Mouse (Mus musculus): ENCODE measurements around the gene Apobec4. TPM values are rescaled to one million over a fixed set of nuclear protein-coding genes. Genes with fewer than 3 reads are reported as not detected.
"Not testable (repeated sequence)": the region's sequence is repeated elsewhere in the genome, so short reads cannot be mapped to it uniquely, and the experiment has no call there.

The Apobec4 gene
- polyA plus RNA-seq, 1 experiment from 2014 or later, result not detected

DNA sequence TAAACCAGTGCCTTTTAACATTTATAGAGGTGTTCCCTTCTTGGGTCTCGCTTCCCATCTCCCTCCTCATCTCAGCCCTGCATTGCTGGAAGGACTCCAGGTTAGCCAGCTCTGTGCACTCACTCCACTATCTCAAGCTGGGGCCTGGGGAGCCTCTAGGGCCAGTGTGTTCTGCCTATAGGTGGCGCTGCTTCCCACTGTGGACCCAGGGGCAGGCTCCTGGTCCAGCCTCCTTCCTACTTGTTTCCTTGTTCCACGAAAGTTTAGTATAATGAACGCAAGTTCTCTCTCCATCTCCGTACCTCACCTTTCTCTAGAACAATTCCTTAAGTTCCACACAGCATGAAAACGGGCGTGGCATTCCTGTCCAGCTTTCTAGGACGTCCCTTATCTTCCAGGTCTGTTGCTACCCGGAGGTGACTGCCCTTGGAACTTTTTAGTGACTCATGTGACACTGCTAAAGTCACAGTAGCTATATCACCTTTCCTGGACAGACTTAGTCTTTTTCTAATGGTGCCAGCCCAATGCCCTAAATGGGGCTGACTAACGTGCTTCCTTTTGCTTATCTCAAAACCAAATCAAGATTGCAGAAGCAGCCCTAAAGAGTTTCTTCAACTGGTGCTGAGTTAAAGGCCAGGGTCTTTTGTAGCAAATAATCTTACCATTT, 28.9 kb downstream of the Apobec4 start:
- Histone ChIP-seq H3K27ac (ENCODE audit: low read length) (no peak overlapping the region), H3K9me3 (replicated peaks; ENCODE audit: control insufficient read depth, low read length, poor library complexity, severe bottlenecking) (no peaks in the 10 kb centered on the region), H3K4me3 (ENCODE audit: low read depth, low read length) (no peak overlapping the region), H3K4me2 (ENCODE audit: low read length) (no peak overlapping the region), H3K27me3 (ENCODE audit: control insufficient read depth, insufficient read depth, low read depth, low read length) (no peaks in the 10 kb centered on the region), H3K4me1 (ENCODE audit: control insufficient read depth, insufficient read depth, low read length) (no peaks in the 10 kb centered on the region), H3K9ac (ENCODE audit: low read depth, low read length) (no peak overlapping the region), H3K36me3 (ENCODE audit: control insufficient read depth, insufficient read depth, low read length) (peaks cover 6% of the 10 kb centered on the region; the same call in 1 of the 2 replicates)
- no peak for ATAC-seq
- 40% methylated on average over 10 of the region's 10 CpGs for WGBS

DNA sequence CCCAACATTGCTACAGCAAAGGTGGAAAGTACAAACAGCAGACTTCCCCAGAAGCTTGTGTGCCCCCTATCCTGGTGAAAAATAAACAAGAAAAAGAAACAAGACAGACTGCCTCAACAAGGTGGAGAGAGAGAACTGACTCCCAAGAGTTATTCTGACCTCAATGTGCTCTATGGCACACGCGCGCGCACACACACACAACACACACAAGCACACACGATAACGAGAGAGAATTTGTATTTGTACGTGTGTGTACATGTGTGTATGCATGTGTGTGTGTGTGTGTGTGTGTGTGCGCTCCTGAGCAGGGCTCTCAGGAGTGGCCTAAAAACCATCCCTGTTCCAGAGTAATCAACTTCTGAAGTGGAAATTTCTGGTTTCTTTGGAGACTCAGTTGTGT, 34.3 kb downstream of the Apobec4 start:
- 97% methylated on average over 8 of the region's 8 CpGs for WGBS
- H3K4me1 ChIP-seq (ENCODE audit: control insufficient read depth, insufficient read depth, low read length), result no peaks in the 10 kb centered on the region
- no peak overlapping the region for H3K27ac ChIP-seq (ENCODE audit: low read length)
- H3K27me3 ChIP-seq (ENCODE audit: control insufficient read depth, insufficient read depth, low read depth, low read length), result no peaks in the 10 kb centered on the region
- no peak overlapping the region for H3K4me3 ChIP-seq (ENCODE audit: low read depth, low read length)
- H3K36me3 ChIP-seq (ENCODE audit: control insufficient read depth, insufficient read depth, low read length), result no peaks in the 10 kb centered on the region
- ATAC-seq, result no peak
- no peak overlapping the region for H3K4me2 ChIP-seq (ENCODE audit: low read length)
- H3K9me3 ChIP-seq (replicated peaks; ENCODE audit: control insufficient read depth, low read length, poor library complexity, severe bottlenecking), result no peaks in the 10 kb centered on the region
- no peak overlapping the region for H3K9ac ChIP-seq (ENCODE audit: low read depth, low read length)

DNA sequence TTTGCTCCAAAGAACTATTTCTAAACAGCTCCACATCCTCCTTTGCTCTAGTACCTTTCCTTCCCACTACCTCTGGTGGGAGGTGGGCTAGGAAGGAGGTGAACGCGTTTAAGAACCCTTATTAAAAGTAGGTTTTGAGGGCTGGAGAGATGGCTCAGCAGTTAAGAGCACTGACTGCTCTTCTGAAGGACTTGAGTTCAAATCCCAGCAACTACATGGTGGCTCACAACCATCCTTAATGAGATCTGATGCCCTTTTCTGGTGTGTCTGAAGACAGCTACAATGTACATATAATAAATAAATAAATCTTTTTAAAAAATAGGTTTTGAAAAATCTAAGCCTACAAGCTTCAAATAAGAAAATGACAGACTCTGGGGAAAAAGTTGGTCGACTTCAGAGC, 35.1 kb downstream of the Apobec4 start:
- not testable (repeated sequence) for H3K9me3 ChIP-seq (replicated peaks; ENCODE audit: control insufficient read depth, low read length, poor library complexity, severe bottlenecking); H3K4me2 ChIP-seq (ENCODE audit: low read length); H3K9ac ChIP-seq (ENCODE audit: low read depth, low read length); H3K36me3 ChIP-seq (ENCODE audit: control insufficient read depth, insufficient read depth, low read length); ATAC-seq; H3K4me3 ChIP-seq (ENCODE audit: low read depth, low read length); H3K27me3 ChIP-seq (ENCODE audit: control insufficient read depth, insufficient read depth, low read depth, low read length); H3K27ac ChIP-seq (ENCODE audit: low read length); H3K4me1 ChIP-seq (ENCODE audit: control insufficient read depth, insufficient read depth, low read length)
- WGBS, result 89% methylated on average over 3 of the region's 3 CpGs

DNA sequence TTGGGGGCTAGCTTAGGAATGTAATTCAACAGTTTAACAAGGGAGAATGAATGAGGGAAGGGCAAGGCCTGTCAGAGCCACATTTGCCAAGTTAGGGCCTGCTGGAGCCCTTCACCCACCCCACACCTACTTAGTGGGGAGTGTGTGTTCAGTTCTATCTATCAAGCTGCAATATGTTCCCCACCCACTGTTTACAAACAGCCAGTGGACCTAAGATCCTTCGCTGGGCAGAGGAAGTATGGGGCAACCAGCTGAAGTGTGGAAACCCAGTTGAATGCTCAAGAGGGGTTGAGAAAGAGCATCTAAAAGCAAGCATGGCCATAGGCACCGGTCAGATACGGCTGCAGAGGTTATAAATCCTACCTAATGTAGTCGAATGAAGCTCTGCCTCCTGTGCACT, 36.6 kb downstream of the Apobec4 start:
- Histone ChIP-seq H3K9ac (ENCODE audit: low read depth, low read length) (no peak overlapping the region), H3K9me3 (replicated peaks; ENCODE audit: control insufficient read depth, low read length, poor library complexity, severe bottlenecking) (no peaks in the 10 kb centered on the region), H3K36me3 (ENCODE audit: control insufficient read depth, insufficient read depth, low read length) (no peaks in the 10 kb centered on the region), H3K4me2 (ENCODE audit: low read length) (no peak overlapping the region), H3K4me3 (ENCODE audit: low read depth, low read length) (no peak overlapping the region), H3K27me3 (ENCODE audit: control insufficient read depth, insufficient read depth, low read depth, low read length) (no peaks in the 10 kb centered on the region), H3K27ac (ENCODE audit: low read length) (no peak overlapping the region), H3K4me1 (ENCODE audit: control insufficient read depth, insufficient read depth, low read length) (no peaks in the 10 kb centered on the region)
- 94% methylated on average over 4 of the region's 4 CpGs for WGBS
- no peak for ATAC-seq

DNA sequence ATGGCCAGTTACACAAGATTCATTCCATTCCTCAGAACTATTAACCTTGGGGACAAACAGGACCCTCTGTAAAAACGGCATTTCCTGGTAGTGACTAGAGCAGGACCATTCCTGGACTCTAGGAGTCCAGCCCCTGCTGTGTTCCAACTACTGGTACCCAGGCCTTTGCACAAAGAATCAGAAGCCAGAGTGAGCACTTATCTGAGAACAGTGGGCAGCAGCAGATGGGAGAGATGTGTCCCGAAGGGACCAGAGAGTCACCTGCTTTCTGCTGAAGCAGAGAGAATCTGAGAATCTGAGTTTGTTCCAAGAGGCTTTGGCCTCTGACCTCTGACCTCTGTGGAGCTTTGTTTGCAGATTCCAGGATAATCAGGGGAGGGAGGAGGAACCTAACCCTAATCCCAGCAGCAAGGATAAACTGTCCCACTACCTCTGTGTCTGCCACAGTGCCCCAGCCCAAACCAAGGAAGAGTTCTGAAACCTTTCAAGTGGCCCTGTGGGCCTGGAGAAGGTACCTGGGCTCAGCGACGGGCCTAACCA, 37.8 kb downstream of the Apobec4 start:
- no peak for ATAC-seq
- no peaks in the 10 kb centered on the region for H3K27me3 ChIP-seq (ENCODE audit: control insufficient read depth, insufficient read depth, low read depth, low read length)
- no peak overlapping the region for H3K4me2 ChIP-seq (ENCODE audit: low read length)
- no peak overlapping the region for H3K4me3 ChIP-seq (ENCODE audit: low read depth, low read length)
- WGBS, result 21% methylated on average over 4 of the region's 4 CpGs
- no peaks in the 10 kb centered on the region for H3K9me3 ChIP-seq (replicated peaks; ENCODE audit: control insufficient read depth, low read length, poor library complexity, severe bottlenecking)
- H3K36me3 ChIP-seq (ENCODE audit: control insufficient read depth, insufficient read depth, low read length), result no peaks in the 10 kb centered on the region
- no peak overlapping the region for H3K27ac ChIP-seq (ENCODE audit: low read length)
- H3K9ac ChIP-seq (ENCODE audit: low read depth, low read length), result no peak overlapping the region
- no peaks in the 10 kb centered on the region for H3K4me1 ChIP-seq (ENCODE audit: control insufficient read depth, insufficient read depth, low read length)

DNA sequence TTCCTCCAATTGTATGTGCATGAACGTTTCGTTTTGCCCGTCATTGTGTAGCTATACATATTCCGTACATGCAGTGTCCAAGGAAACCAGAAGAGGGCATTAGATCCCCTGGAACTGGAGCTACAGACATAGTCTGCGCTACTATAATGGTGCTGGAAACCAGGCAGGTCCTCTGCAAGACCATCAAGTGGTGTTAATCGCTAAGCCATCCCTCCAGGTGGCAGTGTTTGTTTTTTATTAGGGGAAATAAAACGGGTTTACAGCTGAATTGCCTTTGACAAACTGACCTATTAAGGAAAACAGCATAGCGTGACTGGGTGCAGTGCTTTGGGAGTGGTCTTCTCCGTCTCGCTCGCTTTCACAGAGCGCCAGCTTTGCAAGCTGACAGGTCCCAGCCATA, 39.9 kb downstream of the Apobec4 start:
- Histone ChIP-seq H3K9ac (ENCODE audit: low read depth, low read length) (no peak overlapping the region), H3K36me3 (ENCODE audit: control insufficient read depth, insufficient read depth, low read length) (no peaks in the 10 kb centered on the region), H3K9me3 (replicated peaks; ENCODE audit: control insufficient read depth, low read length, poor library complexity, severe bottlenecking) (no peaks in the 10 kb centered on the region), H3K4me1 (ENCODE audit: control insufficient read depth, insufficient read depth, low read length) (no peaks in the 10 kb centered on the region), H3K4me3 (ENCODE audit: low read depth, low read length) (no peak overlapping the region), H3K27me3 (ENCODE audit: control insufficient read depth, insufficient read depth, low read depth, low read length) (no peaks in the 10 kb centered on the region), H3K4me2 (ENCODE audit: low read length) (no peak overlapping the region), H3K27ac (ENCODE audit: low read length) (no peak overlapping the region)
- WGBS, result 37% methylated on average over 12 of the region's 12 CpGs
- ATAC-seq, result no peak

DNA sequence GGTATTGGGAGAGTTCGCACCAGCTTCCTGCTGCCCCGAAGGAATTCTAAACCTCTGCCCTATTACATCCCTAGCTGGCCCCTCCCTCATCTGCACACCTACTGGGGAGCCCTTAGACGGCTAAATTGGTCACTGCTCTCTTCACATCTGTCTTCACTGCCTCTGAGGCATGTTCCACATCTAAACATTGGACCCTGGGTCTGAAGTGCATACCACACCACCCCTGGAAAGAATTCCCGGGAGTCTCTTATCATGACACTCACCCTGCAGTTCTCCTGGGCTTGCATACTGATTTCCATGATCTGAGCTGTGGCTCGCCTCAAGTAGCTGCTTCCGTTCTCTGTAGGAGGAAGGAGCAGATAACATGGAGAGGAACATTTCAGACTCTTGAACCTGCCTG, 40.5 kb downstream of the Apobec4 start:
- no peak overlapping the region for H3K9ac ChIP-seq (ENCODE audit: low read depth, low read length)
- H3K36me3 ChIP-seq (ENCODE audit: control insufficient read depth, insufficient read depth, low read length), result no peaks in the 10 kb centered on the region
- H3K4me3 ChIP-seq (ENCODE audit: low read depth, low read length), result no peak overlapping the region
- ATAC-seq, result no peak
- no peaks in the 10 kb centered on the region for H3K9me3 ChIP-seq (replicated peaks; ENCODE audit: control insufficient read depth, low read length, poor library complexity, severe bottlenecking)
- 32% methylated on average over 6 of the region's 6 CpGs for WGBS
- no peaks in the 10 kb centered on the region for H3K4me1 ChIP-seq (ENCODE audit: control insufficient read depth, insufficient read depth, low read length)
- no peak overlapping the region for H3K27ac ChIP-seq (ENCODE audit: low read length)
- H3K27me3 ChIP-seq (ENCODE audit: control insufficient read depth, insufficient read depth, low read depth, low read length), result no peaks in the 10 kb centered on the region
- H3K4me2 ChIP-seq (ENCODE audit: low read length), result no peak overlapping the region

DNA sequence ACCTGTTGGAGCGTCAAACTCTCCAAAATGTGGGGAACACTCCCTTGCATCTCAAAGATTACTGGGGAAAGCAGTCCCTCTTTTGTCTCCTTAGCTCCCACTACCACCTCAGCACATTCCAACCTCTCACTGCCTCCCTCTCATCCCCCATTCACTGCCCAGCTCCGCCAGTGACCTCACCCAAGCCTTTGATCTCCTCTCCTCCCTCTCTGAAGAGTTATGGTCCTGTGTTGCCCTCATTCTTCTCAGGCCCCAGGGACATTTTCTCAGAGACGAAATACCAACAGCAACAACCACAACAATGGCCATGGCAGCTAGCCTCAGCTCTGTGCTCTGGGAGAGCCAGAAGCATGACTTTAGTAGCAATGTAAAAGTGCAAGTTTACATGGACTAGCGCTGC, 40.9 kb downstream of the Apobec4 start:
- Histone ChIP-seq H3K4me2 (ENCODE audit: low read length) (no peak overlapping the region), H3K27ac (ENCODE audit: low read length) (no peak overlapping the region), H3K27me3 (ENCODE audit: control insufficient read depth, insufficient read depth, low read depth, low read length) (no peaks in the 10 kb centered on the region), H3K9ac (ENCODE audit: low read depth, low read length) (no peak overlapping the region), H3K4me3 (ENCODE audit: low read depth, low read length) (no peak overlapping the region), H3K4me1 (ENCODE audit: control insufficient read depth, insufficient read depth, low read length) (no peaks in the 10 kb centered on the region), H3K36me3 (ENCODE audit: control insufficient read depth, insufficient read depth, low read length) (no peaks in the 10 kb centered on the region), H3K9me3 (replicated peaks; ENCODE audit: control insufficient read depth, low read length, poor library complexity, severe bottlenecking) (no peaks in the 10 kb centered on the region)
- 24% methylated on average over 4 of the region's 4 CpGs for WGBS
- no peak for ATAC-seq

DNA sequence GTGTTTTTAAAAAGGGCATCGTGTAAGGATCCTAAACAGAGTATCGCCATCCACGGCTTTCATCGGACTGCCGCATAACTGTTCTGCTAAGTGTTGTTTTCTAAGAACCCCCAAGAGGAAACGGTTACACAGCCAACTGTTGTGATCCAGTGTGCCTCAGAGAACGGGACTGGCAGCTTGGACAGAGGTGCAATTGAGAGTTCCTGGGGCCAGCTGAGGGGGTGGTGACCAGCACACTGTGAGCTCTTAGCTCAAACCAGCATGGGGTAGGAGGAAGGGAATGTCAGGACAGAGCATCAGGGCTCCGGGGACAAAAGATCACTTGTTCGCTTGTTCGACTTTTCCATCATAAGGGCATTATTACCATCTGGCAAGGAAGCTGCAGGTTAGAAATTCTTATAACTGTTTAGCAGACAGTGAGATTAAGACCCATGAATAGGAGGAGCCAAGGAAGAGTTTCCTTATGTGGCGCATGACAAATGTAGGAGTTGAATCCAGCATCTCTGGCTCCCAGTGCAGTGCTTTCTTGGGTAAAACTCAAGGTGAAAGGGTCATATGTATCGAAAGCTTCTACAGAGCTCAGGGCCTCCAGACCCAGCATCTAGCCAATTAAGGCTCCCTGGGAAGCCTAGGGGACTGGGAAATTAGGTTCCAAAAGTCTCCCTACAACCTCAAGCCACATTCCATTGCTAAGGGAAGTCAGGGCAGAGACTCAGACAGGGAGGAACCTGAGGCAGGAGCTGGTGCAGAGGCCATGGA, 42.6 kb downstream of the Apobec4 start:
- no peaks in the 10 kb centered on the region for H3K9me3 ChIP-seq (replicated peaks; ENCODE audit: control insufficient read depth, low read length, poor library complexity, severe bottlenecking)
- H3K4me2 ChIP-seq (ENCODE audit: low read length), result no peak overlapping the region
- no peaks in the 10 kb centered on the region for H3K27me3 ChIP-seq (ENCODE audit: control insufficient read depth, insufficient read depth, low read depth, low read length)
- H3K36me3 ChIP-seq (ENCODE audit: control insufficient read depth, insufficient read depth, low read length), result no peaks in the 10 kb centered on the region
- no peak for ATAC-seq
- no peak overlapping the region for H3K9ac ChIP-seq (ENCODE audit: low read depth, low read length)
- H3K4me3 ChIP-seq (ENCODE audit: low read depth, low read length), result no peak overlapping the region
- no peak overlapping the region for H3K27ac ChIP-seq (ENCODE audit: low read length)
- no peaks in the 10 kb centered on the region for H3K4me1 ChIP-seq (ENCODE audit: control insufficient read depth, insufficient read depth, low read length)
- WGBS, result 19% methylated on average over 12 of the region's 12 CpGs
